Mouse (Mus musculus): Measurements from ENCODE around the gene Gtpbp10. TPM values are rescaled to one million over a fixed set of nuclear protein-coding genes. Genes with fewer than 3 reads are reported as not detected.

Gtpbp10 gene
- polyA plus RNA-seq, 1 experiment from 2014 or later, result 19.4 TPM

- H3K9me3 ChIP-seq (replicated peaks), result no peaks in the 10 kb centered on the region
- no peak overlapping the region for H3K4me3 ChIP-seq (replicated peaks)
- H3K36me3 ChIP-seq, result no peaks in the 10 kb centered on the region
- H3K4me1 ChIP-seq, result no peaks in the 10 kb centered on the region
- no peak overlapping the region for H3K9ac ChIP-seq
- no peak overlapping the region for H3K27ac ChIP-seq (replicated peaks)
- no peaks in the 10 kb centered on the region for H3K27me3 ChIP-seq
- ATAC-seq (ENCODE audit: insufficient number of reproducible peaks, low FRiP score, low TSS enrichment, low read depth), result no peak
- H3K4me2 ChIP-seq (replicated peaks), result no peak overlapping the region
- 92% methylated on average over 4 of the region's 4 CpGs for WGBS
Observed at GRCm38 (mm10) chr5:5495042-5495441, 64.3 kb downstream of the Gtpbp10 start.

- no peak for ATAC-seq (ENCODE audit: insufficient number of reproducible peaks, low FRiP score, low TSS enrichment, low read depth)
- H3K27me3 ChIP-seq, result no peaks in the 10 kb centered on the region
- 38% methylated on average over 16 of the region's 16 CpGs for WGBS
Observed at GRCm38 (mm10) chr5:5494269-5495005, 64.9 kb downstream of the Gtpbp10 start.

GRCm38 (mm10) chr5:5492163-5492562, 67.2 kb downstream of the Gtpbp10 start:
- Histone ChIP-seq H3K27ac (replicated peaks) (no peak overlapping the region), H3K4me3 (replicated peaks) (no peak overlapping the region), H3K27me3 (no peaks in the 10 kb centered on the region), H3K9ac (no peak overlapping the region), H3K36me3 (no peaks in the 10 kb centered on the region), H3K9me3 (replicated peaks) (no peaks in the 10 kb centered on the region), H3K4me1 (no peaks in the 10 kb centered on the region), H3K4me2 (replicated peaks) (no peak overlapping the region)
- WGBS, result 95% methylated on average over 4 of the region's 4 CpGs
- ATAC-seq (ENCODE audit: insufficient number of reproducible peaks, low FRiP score, low TSS enrichment, low read depth), result no peak

More at GRCm38 (mm10) chr5:5494269-5495005, 64.9 kb downstream of the Gtpbp10 start:
- Histone ChIP-seq H3K9ac (no peak overlapping the region), H3K27ac (replicated peaks) (no peak overlapping the region), H3K4me2 (replicated peaks) (no peak overlapping the region), H3K4me1 (no peaks in the 10 kb centered on the region), H3K4me3 (replicated peaks) (no peak overlapping the region), H3K9me3 (replicated peaks) (no peaks in the 10 kb centered on the region), H3K36me3 (no peaks in the 10 kb centered on the region)

Other genes with a start within 250 kb of the Gtpbp10 start
- gene Cdk14, start 139.2 kb downstream of the Gtpbp10 start, polyA plus RNA-seq (2015; fragmentation: Nextera tagmentation; extraction: Ambion mirVana), result 24.5 and 26.2 TPM in 2 replicates
- gene 1700015F17Rik, start 80.4 kb downstream of the Gtpbp10 start, polyA plus RNA-seq (2015; fragmentation: Nextera tagmentation; extraction: Ambion mirVana), result not detected in 2 replicates
- gene Cldn12, start 44.6 kb downstream of the Gtpbp10 start, polyA plus RNA-seq (2015; fragmentation: Nextera tagmentation; extraction: Ambion mirVana), result 16.4 and 18.6 TPM in 2 replicates
- gene Gm8773, start 14.3 kb upstream of the Gtpbp10 start, polyA plus RNA-seq (2015; fragmentation: Nextera tagmentation; extraction: Ambion mirVana), result 1.5 and 2.3 TPM in 2 replicates
- gene Cfap69, start 104.7 kb upstream of the Gtpbp10 start, polyA plus RNA-seq (2015; fragmentation: Nextera tagmentation; extraction: Ambion mirVana), result 6.2 and 7.3 TPM in 2 replicates
- 5.2 and 6.2 TPM in 2 replicates for gene Steap2, start 135.0 kb upstream of the Gtpbp10 start, polyA plus RNA-seq (2015; fragmentation: Nextera tagmentation; extraction: Ambion mirVana)
- 6.2 and 6.7 TPM in 2 replicates for gene Steap1, start 189.8 kb upstream of the Gtpbp10 start, polyA plus RNA-seq (2015; fragmentation: Nextera tagmentation; extraction: Ambion mirVana)